Mouse (Mus musculus): ENCODE measurements around the gene Nckap5.

DNA sequence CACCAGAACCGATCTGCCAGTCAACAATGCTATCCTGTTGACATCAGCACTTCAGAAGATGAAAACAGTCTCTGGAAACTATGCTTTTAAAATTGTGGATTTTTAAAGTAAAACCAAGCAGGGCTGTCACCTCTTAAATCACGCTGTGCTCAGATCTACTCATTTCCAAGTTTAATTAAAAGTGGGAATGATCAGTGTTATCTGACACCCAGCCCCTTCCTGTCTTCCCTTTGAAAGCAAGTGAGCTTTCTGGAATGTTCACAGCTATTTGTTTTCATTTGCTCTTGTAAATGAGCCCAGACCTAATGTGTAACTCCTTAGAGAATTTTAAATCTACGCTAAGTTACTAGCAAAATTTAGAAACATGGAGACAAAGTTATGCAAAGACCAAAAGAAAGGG lies 491.3 kb downstream of the Nckap5 start:
- no peak for TF ChIP-seq CTCF (IDR thresholded peaks at IDR 0.05; ENCODE audit: low read depth)
- no peak for TF ChIP-seq EP300 (IDR thresholded peaks at IDR 0.05; ENCODE audit: low read depth)

Measured in liver, embryonic 14.5 days (tissue).